Mouse (Mus musculus): Measurements from ENCODE around the gene Zfp777. TPM values are rescaled to one million over a fixed set of nuclear protein-coding genes. Genes with fewer than 3 reads are reported as not detected.

The Zfp777 gene
- total RNA-seq, 2 experiments from 2014 or later: 30.9 to 34.3 TPM

GRCm38 (mm10) chr6:48032661-48033060, 16.1 kb downstream of the Zfp777 start:
- DNase-seq (ENCODE audit: low spot score in 2 of 2): no peak

GRCm38 (mm10) chr6:48025905-48026660, 22.6 kb downstream of the Zfp777 start:
- DNase-seq (ENCODE audit: low spot score in 2 of 2): no peak

- DNase-seq (ENCODE audit: low spot score in 2 of 2): no peak
Measured at GRCm38 (mm10) chr6:48024994-48025345, 23.7 kb downstream of the Zfp777 start.

- DNase-seq (ENCODE audit: low spot score in 2 of 2): peak; percentile 25 to 57
Measured at GRCm38 (mm10) chr6:48024330-48024993, 24.2 kb downstream of the Zfp777 start.

- no peak for DNase-seq (ENCODE audit: low spot score in 2 of 2)
Measured at GRCm38 (mm10) chr6:48022672-48023071, 26.0 kb downstream of the Zfp777 start.

- no peak for DNase-seq (ENCODE audit: low spot score in 2 of 2)
Measured at GRCm38 (mm10) chr6:48021678-48022077, 27.0 kb downstream of the Zfp777 start.

GRCm38 (mm10) chr6:48020006-48020405, 28.7 kb downstream of the Zfp777 start:
- peak; percentile 30 to 62 for DNase-seq (ENCODE audit: low spot score in 2 of 2)

GRCm38 (mm10) chr6:48016841-48017240, 31.9 kb downstream of the Zfp777 start:
- DNase-seq (ENCODE audit: low spot score in 2 of 2): no peak

GRCm38 (mm10) chr6:48016090-48016521, 32.6 kb downstream of the Zfp777 start:
- peak; percentile 25 to 64 for DNase-seq (ENCODE audit: low spot score in 2 of 2)

GRCm38 (mm10) chr6:48010727-48011126, 38.0 kb downstream of the Zfp777 start:
- DNase-seq (ENCODE audit: low spot score in 2 of 2): no peak

GRCm38 (mm10) chr6:47995661-47996060, 53.0 kb downstream of the Zfp777 start:
- no peak for DNase-seq (ENCODE audit: low spot score in 2 of 2)

GRCm38 (mm10) chr6:47983936-47984335, 64.8 kb downstream of the Zfp777 start:
- no peak for DNase-seq (ENCODE audit: low spot score in 2 of 2)

GRCm38 (mm10) chr6:47978897-47979368, 69.8 kb downstream of the Zfp777 start:
- peak; percentile 80 to 88 for DNase-seq (ENCODE audit: low spot score in 2 of 2)

- no peak for DNase-seq (ENCODE audit: low spot score in 2 of 2)
Measured at GRCm38 (mm10) chr6:47974599-47974998, 74.1 kb downstream of the Zfp777 start.

Small RNA genes lying within 50 kb of the gene (microRNA-seq; reads per million reads assigned to microRNA genes)
- gene Gm24563: 0 reads per million in 2 experiments

Other genes starting within 250 kb of the Zfp777 start
- gene Pdia4, start 235.5 kb downstream of the Zfp777 start, total RNA-seq (2021): 10 to 100 TPM; 73.1 to 74.2 TPM
- gene Zfp786, start 218.0 kb downstream of the Zfp777 start, total RNA-seq (2021): 1 to 10 TPM; 4.9 to 5.0 TPM
- 10 to 100 TPM; 20.1 to 23.8 TPM for gene Zfp398, start 213.2 kb downstream of the Zfp777 start, total RNA-seq (2021)
- 10 to 100 TPM; 11.9 to 12.2 TPM for gene Zfp282, start 171.7 kb downstream of the Zfp777 start, total RNA-seq (2021)
- 10 to 100 TPM; 19.7 to 20.2 TPM for gene Zfp212, start 128.4 kb downstream of the Zfp777 start, total RNA-seq (2021)
- gene Zfp956, start 95.5 kb downstream of the Zfp777 start, total RNA-seq (2021): 10 to 100 TPM; 22.2 to 25.7 TPM
- gene Zfp746, start 37.7 kb upstream of the Zfp777 start, total RNA-seq (2021): 10 to 100 TPM; 31.4 to 32.2 TPM

Data from layer of hippocampus, adult 18-20 months (tissue).